Mouse (Mus musculus): ENCODE data around the gene Olfr160. TPM values are rescaled to one million over a fixed set of nuclear protein-coding genes. Genes with fewer than 3 reads are reported as not detected.

Olfr160 gene
- total RNA-seq, 2 experiments from 2014 or later, result not detected

Other genes with a start within 250 kb of the Olfr160 start
- 1 to 10 TPM; 6.7 to 6.9 TPM for gene Msantd2, start 226.9 kb downstream of the Olfr160 start, total RNA-seq (2021)
- 10 to 100 TPM; 66.9 to 79.2 TPM for gene Esam, start 188.2 kb downstream of the Olfr160 start, total RNA-seq (2021)
- 1 to 10 TPM; 4.0 to 4.7 TPM for gene Vsig2, start 177.0 kb downstream of the Olfr160 start, total RNA-seq (2021)
- gene Nrgn, start 163.3 kb downstream of the Olfr160 start, total RNA-seq (2021), result 1 to 10 TPM; 4.5 to 6.1 TPM
- gene Siae, start 160.6 kb downstream of the Olfr160 start, total RNA-seq (2021), result 1 to 10 TPM; 9.6 to 9.7 TPM
- 1 to 10 TPM; 2.6 to 2.7 TPM for gene Spa17, start 102.5 kb downstream of the Olfr160 start, total RNA-seq (2021)
- gene Tbrg1, start 58.9 kb downstream of the Olfr160 start, total RNA-seq (2021), result 10 to 100 TPM; 35.2 to 37.8 TPM
- not detected for gene Panx3, start 47.0 kb downstream of the Olfr160 start, total RNA-seq (2021)
- not detected for gene Olfr874, start 28.9 kb upstream of the Olfr160 start, total RNA-seq (2021)
- not detected for gene Olfr875, start 55.6 kb upstream of the Olfr160 start, total RNA-seq (2021)
- not detected for gene Olfr876, start 86.8 kb upstream of the Olfr160 start, total RNA-seq (2021)
- not detected for gene Olfr877, start 138.0 kb upstream of the Olfr160 start, total RNA-seq (2021)
- not detected for gene Olfr145, start 180.5 kb upstream of the Olfr160 start, total RNA-seq (2021)
- gene Olfr878, start 201.6 kb upstream of the Olfr160 start, total RNA-seq (2021), result not detected

All from heart, postnatal 36 days (tissue).